Mouse (Mus musculus) erythroblast, embryonic 14.5 days (primary cell): ENCODE results near the gene Cyp2ab1. TPM values are rescaled to one million over a fixed set of nuclear protein-coding genes. Genes with fewer than 3 reads are reported as not detected.

ENCODE experiments used
- H3K27me3 ChIP-seq: 2 replicates; pipeline ENCODE4 v1.6.1; 2012; ENCODE audit warnings: inconsistent platforms; ENCODE audit not compliant: control insufficient read depth
- H3K36me3 ChIP-seq: 2 replicates; pipeline ENCODE4 v1.6.1; 2012; ENCODE audit warnings: mild to moderate bottlenecking, inconsistent platforms; ENCODE audit not compliant: control insufficient read depth
- H3K4me1 ChIP-seq: 2 replicates; pipeline ENCODE4 v1.6.1; 2012; ENCODE audit warnings: inconsistent platforms; ENCODE audit not compliant: control insufficient read depth
- H3K4me3 ChIP-seq: replicated peaks from 2 replicates; pipeline ENCODE3; 2012; ENCODE audit warnings: moderate library complexity, mild to moderate bottlenecking, inconsistent platforms
- H3K9me3 ChIP-seq: 2 replicates; pipeline ENCODE4 v1.6.1; 2012; ENCODE audit warnings: low read length, inconsistent platforms, mixed read lengths; ENCODE audit not compliant: control insufficient read depth
- GATA1 ChIP-seq: IDR thresholded peaks from 2 replicates; pipeline ENCODE4 v1.6.1; 2012; ENCODE audit warnings: low read length, inconsistent platforms, mixed read lengths
- TAL1 ChIP-seq: IDR thresholded peaks from 3 replicates; pipeline ENCODE4 v1.6.1; 2012; ENCODE audit warnings: low read length, inconsistent platforms, mixed read lengths
- polyA plus RNA-seq: library from polyadenylated mRNA; stranded (reverse); fragments of >175 nt; gene quantifications from 2 replicates; pipeline ENCODE4 v1.2.3, GENCODE M21; 2012

The Cyp2ab1 gene
- polyA plus RNA-seq, 1 experiment, result not detected

DNA sequence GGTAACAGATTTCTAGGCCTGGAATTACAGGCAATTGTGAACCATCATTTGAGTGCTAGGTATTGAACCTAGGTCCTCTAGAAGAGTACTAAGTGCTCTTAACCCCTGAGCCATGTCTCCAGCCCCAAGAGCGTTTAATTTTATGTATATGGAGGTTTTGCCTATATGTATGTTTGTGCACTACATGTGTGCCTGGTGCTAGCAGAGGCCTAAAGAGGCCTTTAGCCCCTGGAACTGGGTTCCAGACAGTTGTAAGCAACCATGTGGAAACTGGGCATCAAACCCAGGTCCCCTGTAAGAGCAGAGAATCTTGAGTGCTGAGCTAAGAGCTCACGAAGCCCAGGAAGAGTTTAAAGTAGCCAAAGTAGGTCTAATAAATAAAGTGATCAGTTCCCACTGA is 25.1 kb downstream of the Cyp2ab1 start:
- Histone ChIP-seq H3K36me3 (peaks cover 27% of the 10 kb centered on the region), H3K4me1 (peaks cover 28% of the 10 kb centered on the region), H3K4me3 (no peak overlapping the region), H3K9me3 (no peaks in the 10 kb centered on the region), H3K27me3 (no peaks in the 10 kb centered on the region)
- TF ChIP-seq TAL1 (no peak), GATA1 (no peak)

GRCm38 (mm10) chr16:20280238-20280637 is 45.0 kb downstream of the Cyp2ab1 start:
- Histone ChIP-seq H3K36me3 (peaks cover 61% of the 10 kb centered on the region), H3K4me1 (peaks cover 4% of the 10 kb centered on the region), H3K4me3 (no peak overlapping the region), H3K27me3 (no peaks in the 10 kb centered on the region), H3K9me3 (no peaks in the 10 kb centered on the region)
- TF ChIP-seq GATA1, result no peak
- no peak for TF ChIP-seq TAL1

DNA sequence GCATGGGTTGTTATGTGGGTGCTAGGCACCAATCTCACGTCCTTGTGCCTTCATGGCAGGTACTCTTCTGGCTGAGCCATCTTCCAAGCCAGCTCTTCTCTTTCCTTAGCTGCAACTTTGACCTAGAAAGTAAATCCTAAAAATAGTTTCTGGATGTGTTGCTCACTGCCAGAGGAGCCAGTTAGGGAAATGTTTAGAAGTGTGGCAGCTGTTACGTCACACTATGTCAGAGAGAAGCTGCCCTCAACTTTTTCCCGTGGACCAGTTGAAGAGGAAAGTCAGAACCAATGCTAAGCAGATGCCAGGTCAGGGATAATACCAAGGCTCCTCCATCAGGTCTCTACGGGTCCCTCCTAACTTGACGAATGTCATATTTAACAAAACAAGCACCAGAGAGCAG is 45.8 kb downstream of the Cyp2ab1 start:
- TF ChIP-seq GATA1 (no peak), TAL1 (no peak)
- Histone ChIP-seq H3K9me3 (no peaks in the 10 kb centered on the region), H3K4me3 (no peak overlapping the region), H3K36me3 (peaks cover 54% of the 10 kb centered on the region), H3K4me1 (peaks cover 4% of the 10 kb centered on the region), H3K27me3 (no peaks in the 10 kb centered on the region)

- H3K36me3 ChIP-seq, result no peaks in the 10 kb centered on the region
- H3K27me3 ChIP-seq, result no peaks in the 10 kb centered on the region; the same call in 1 of the 2 replicates
- no peaks in the 10 kb centered on the region for H3K9me3 ChIP-seq
- H3K4me1 ChIP-seq, result no peaks in the 10 kb centered on the region
- no peak overlapping the region for H3K4me3 ChIP-seq
- TF ChIP-seq TAL1, result no peak
- TF ChIP-seq GATA1, result no peak
Measured at GRCm38 (mm10) chr16:20272994-20273393, 52.2 kb downstream of the Cyp2ab1 start.

GRCm38 (mm10) chr16:20271339-20271738 is 53.9 kb downstream of the Cyp2ab1 start:
- H3K9me3 ChIP-seq, result no peaks in the 10 kb centered on the region
- no peak overlapping the region for H3K4me3 ChIP-seq
- no peak for TF ChIP-seq TAL1
- TF ChIP-seq GATA1, result no peak
- H3K36me3 ChIP-seq, result no peaks in the 10 kb centered on the region
- H3K4me1 ChIP-seq, result no peaks in the 10 kb centered on the region
- H3K27me3 ChIP-seq, result no peaks in the 10 kb centered on the region; the same call in 1 of the 2 replicates

DNA sequence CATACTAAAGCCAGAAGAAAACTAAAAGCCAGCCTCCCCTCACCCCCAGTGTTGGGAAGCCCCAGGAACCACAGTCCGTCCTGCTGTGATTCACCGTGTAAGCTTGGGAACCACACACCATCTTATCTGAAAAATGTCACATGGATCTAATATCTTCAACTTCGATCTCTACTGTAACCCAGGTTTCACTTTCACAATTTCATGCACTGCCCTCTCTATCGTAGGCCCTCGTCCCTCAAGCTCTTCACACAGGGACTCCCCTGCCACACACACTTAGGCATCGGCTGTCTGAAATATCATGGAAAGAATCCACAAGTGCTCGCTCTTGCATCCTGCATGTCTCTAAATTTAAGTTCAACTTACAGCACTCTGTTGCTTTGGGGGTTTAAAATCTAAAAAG is 60.1 kb downstream of the Cyp2ab1 start:
- Histone ChIP-seq H3K4me1 (no peaks in the 10 kb centered on the region), H3K27me3 (no peaks in the 10 kb centered on the region), H3K4me3 (no peak overlapping the region), H3K9me3 (no peaks in the 10 kb centered on the region), H3K36me3 (no peaks in the 10 kb centered on the region)
- TF ChIP-seq GATA1, result no peak
- no peak for TF ChIP-seq TAL1

Other genes starting within 250 kb of the Cyp2ab1 start
- gene Klhl24, start 227.9 kb downstream of the Cyp2ab1 start, polyA plus RNA-seq, result 0.43 and 0.48 TPM in 2 replicates
- 0.20 and 0.47 TPM in 2 replicates for gene Yeats2, start 184.3 kb downstream of the Cyp2ab1 start, polyA plus RNA-seq
- gene Map6d1, start 84.0 kb downstream of the Cyp2ab1 start, polyA plus RNA-seq, result 0.02 TPM in 1 of 2 replicates, not detected in the other
- gene Parl, start 23.0 kb downstream of the Cyp2ab1 start, polyA plus RNA-seq, result 8.2 and 12.1 TPM in 2 replicates
- gene Abcc5, start 101.0 kb upstream of the Cyp2ab1 start, polyA plus RNA-seq, result 0.28 and 0.32 TPM in 2 replicates
- 0.70 and 0.73 TPM in 2 replicates for gene Eif2b5, start 173.4 kb upstream of the Cyp2ab1 start, polyA plus RNA-seq
- 1.4 TPM in 2 replicates for gene Dvl3, start 191.6 kb upstream of the Cyp2ab1 start, polyA plus RNA-seq
- 16.9 TPM in 2 replicates for gene Ap2m1, start 210.1 kb upstream of the Cyp2ab1 start, polyA plus RNA-seq
- gene Abcf3, start 223.2 kb upstream of the Cyp2ab1 start, polyA plus RNA-seq, result 0.73 and 2.6 TPM in 2 replicates